Mouse (Mus musculus): Measurements from ENCODE around the gene Ints7.

Gene Ints7

DNA sequence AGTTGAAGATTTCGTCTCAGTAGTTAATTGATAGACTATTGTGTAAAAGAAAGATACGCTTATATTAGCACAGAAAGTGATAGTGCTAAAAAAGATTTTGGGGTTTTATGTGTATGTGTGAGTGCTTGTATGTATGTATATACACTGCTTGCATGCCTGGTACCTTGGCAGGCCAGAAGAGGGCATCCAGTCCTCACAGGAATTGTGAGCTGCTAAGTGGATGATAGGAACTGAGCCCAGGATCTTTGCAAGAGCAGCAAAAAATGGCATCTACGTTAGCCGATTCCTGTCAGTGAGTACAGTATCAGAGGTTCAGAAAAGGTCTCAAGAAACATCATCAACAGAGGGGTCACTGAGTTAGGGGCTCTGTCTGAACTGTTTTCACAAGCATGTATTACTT, 9.0 kb downstream of the Ints7 start:
- no peak for DNase-seq (ENCODE audit: low read depth, low spot score)

DNA sequence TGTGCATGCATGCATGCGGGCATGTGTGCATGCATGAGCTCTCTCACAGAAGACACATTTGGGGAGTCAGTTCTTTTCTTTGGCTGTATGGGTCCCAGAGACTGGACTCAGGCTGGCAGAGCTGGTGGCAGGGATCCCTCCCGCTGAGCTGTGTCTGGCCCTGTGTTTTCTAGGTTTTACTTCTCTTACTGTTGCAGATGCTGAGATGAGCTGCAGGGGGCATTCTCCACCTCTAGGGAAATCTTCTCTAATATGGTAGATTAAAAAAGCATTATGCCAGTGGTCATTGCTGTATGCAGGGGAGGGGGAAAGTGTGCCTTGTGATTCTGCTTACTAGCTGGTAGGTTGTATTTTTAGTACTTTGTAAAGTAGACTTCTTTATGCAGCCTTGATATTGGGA, 10.3 kb downstream of the Ints7 start:
- no peak for DNase-seq (ENCODE audit: low read depth, low spot score)

- DNase-seq (ENCODE audit: low read depth, low spot score): no peak
Measured at GRCm38 (mm10) chr1:191587062-191587461, 11.6 kb downstream of the Ints7 start.

- no peak for DNase-seq (ENCODE audit: low read depth, low spot score)
Measured at GRCm38 (mm10) chr1:191588749-191589148, 13.3 kb downstream of the Ints7 start.

DNA sequence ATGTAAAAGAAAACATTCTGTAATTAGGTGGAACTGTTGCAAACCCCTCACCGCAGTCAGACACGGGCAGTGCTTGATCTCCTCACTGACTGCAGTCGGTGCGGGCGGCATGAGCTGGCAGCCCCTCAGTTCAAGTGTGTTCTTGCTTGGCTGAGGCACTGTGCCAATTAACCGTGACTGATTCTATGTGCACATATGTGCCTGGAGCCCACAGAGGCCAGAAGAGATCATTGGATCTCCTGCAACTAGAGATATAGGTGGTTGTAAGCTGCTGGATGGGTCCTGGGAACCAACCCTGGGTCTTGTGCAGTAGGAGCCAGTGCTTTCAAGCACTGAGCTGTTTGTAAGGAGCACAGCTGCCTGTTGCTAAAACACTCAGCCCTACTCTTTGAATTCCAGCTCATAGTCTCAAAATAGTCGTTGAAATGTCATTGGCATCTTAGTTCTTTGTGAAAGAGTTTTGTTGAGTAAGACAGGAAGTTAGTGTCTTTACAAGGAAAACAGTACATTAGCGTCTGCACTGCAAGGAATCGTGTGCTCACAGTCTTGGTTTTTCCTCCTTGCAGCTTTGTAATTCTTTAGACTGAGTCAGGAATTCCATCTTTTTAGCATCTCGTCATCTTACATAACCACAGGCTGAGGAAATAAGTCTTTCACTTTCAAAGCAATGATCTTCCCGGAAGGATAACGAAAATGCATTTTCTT, 16.7 kb downstream of the Ints7 start:
- no peak for DNase-seq (ENCODE audit: low read depth, low spot score)

DNA sequence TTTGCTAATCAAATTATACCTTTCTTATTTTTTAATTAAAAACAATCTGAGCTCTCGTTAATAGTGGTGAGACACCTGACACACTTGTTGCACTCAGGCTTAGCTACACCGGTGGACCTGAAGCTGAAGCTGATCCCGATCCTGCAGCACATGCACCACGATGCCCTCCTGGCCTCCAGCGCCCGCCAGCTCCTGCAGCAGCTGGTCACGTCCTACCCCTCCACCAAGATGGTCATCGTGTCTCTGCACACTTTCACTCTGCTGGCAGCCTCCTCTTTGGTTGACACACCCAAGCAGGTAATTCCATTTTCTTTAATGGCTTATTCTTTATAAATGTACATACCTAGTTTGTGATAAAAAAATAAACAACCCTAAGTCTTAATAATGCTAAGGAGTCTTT, 20.6 kb downstream of the Ints7 start:
- DNase-seq (ENCODE audit: low read depth, low spot score): no peak

GRCm38 (mm10) chr1:191599210-191599609, 23.8 kb downstream of the Ints7 start:
- no peak for DNase-seq (ENCODE audit: low read depth, low spot score)

DNA sequence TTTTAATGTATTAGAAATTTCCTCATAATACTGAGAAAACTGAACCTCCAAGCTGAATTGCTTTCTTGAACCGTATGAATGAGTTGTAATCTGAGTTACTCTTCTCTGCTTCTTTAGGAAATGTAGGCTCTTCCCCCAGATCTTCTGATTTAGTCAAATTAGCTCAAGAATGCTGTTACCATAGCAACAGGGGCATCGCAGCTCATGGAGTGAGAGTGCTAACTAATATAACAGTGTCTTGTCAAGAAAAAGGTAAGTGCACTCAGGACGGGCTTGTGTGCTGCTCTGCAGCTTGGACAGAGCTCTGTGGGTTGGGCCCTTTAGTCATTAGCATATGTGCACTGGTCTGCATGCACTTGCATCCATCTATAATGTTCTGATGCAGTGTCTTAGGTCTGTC, 29.3 kb downstream of the Ints7 start:
- no peak for DNase-seq (ENCODE audit: low read depth, low spot score)

GRCm38 (mm10) chr1:191609051-191609450, 33.6 kb downstream of the Ints7 start:
- DNase-seq (ENCODE audit: low read depth, low spot score): no peak

- DNase-seq (ENCODE audit: low read depth, low spot score): no peak
Measured at GRCm38 (mm10) chr1:191609578-191609977, 34.1 kb downstream of the Ints7 start.

GRCm38 (mm10) chr1:191610357-191610756, 34.9 kb downstream of the Ints7 start:
- DNase-seq (ENCODE audit: low read depth, low spot score): no peak

DNA sequence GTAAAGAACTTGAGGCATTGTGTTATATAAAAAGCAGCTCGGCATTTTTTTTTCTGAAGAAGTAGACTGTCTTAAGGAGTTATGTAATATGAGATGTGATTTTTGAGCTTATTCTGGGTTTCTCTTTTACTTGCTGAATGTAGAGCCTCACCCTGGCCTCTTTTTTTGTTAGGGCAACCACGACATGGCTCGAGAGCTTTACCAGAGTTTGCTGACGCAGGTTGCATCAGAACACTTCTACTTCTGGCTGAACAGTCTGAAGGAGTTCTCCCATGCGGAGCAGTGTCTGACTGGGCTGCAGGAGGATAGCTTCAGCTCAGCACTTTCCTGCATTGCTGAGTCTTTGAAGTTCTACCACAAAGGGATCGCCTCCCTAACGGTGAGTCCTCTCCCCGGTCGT, 36.2 kb downstream of the Ints7 start:
- no peak for DNase-seq (ENCODE audit: low read depth, low spot score)

DNA sequence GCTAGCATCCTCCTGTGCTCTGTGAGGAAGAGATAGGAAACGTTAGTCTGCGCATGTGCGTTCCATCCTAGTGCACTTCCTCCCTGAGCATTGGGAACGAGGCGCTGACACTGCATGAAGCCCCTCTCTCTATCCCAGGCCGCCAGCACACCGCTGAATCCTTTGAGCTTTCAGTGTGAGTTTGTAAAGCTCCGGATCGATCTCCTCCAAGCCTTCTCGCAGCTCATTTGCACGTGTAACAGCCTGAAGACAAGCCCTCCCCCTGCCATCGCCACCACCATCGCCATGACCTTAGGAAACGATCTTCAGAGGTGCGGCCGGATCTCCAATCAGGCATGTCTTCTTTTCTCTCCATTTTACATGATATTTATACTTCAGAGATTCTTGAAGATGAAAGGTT, 37.4 kb downstream of the Ints7 start:
- DNase-seq (ENCODE audit: low read depth, low spot score): no peak

DNA sequence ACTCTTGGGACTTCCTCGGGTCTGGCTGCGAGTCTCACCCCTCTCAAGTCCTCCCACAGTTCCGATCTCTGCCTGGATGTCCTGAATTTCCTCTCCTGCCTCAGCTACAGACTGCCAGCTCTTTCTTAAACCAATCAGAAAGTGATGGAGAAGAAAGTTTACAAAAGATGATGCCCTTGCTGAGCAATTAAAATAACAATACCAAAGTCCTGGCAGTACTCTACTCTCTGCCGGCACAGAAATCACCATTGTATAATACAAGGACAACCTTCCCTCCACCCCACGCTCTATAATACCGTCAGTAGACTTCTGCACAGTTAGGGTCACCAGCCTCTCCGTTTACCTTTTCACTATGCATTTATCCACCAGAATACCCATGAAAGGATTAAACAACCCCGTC, 40.8 kb downstream of the Ints7 start:
- DNase-seq (ENCODE audit: low read depth, low spot score): no peak

DNA sequence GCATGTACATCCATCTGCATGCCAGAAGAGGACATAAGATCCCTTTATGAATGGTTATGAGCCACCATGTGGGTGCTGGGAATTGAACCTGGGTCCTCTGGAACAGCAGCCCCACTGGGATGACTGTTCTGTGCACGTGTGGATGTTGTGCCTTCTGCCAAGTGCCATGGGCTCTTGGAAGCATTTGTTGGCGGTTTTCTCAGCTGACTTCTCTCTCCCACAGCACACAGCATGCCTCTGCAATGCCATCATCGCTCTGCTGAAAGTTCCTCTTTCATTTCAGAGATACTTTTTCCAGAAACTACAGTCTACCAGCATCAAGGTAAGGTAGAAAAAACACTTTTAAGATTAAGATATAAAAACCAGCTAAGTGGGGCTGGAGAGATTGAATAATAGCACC, 42.2 kb downstream of the Ints7 start:
- DNase-seq (ENCODE audit: low read depth, low spot score): no peak

- no peak for DNase-seq (ENCODE audit: low read depth, low spot score)
Measured at GRCm38 (mm10) chr1:191618067-191618766, 42.8 kb downstream of the Ints7 start.

DNA sequence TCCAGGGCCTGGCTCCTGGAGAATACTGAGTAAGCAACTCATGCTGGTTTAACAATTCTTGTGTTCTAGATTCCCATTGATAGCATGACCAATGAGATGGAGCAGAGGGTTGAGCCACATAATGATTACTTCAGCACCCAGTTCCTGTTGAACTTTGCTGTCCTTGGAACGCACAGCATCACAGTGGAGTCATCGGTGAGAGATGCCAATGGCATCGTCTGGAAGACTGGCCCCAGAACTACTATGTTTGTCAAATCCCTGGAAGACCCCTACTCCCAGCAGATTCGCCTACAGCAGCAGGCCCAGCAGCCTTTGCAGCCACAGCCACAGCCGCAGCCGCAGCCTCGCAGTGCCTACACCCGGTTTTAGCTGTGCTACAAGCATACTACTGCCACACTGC, 45.7 kb downstream of the Ints7 start:
- no peak for DNase-seq (ENCODE audit: low read depth, low spot score)

DNA sequence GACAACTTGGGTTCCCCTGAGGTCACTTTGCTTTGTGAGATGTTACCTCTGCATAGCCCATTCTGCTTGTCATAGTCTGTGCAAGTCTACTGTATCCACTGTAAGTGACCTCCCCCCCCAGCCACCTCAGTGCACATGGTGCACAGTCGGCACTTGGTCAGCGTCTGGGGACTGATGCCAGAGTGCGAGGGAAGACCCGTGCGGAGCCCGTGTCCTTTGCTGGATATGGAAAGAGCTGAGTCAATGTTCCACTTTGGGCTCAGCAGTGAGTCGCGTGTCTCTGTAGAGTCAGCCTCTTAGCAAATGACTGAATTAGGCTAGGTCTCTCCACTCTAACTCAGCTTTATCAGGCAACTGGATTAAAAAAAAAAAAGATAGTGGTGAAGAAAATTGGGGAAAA, 47.4 kb downstream of the Ints7 start:
- DNase-seq (ENCODE audit: low read depth, low spot score): no peak

DNA sequence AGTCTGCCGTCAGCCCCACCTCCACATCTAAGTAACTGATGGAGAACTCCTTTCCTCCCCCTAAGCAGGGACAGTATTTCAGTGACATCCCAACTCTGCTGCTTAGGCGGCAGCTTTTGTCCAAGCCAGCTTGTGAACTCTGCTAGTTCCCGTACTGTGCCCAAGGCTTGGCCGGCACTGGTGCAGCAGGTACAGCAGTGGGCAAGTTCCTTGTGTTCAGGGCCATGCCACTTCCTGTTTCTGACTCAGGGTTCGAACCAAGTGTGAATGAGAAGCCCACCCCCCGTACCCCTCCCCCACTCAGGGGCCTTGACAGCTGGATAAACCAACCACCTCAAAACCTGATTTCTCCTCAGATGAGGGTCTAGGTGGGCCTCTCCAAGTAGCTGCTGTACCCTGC, 49.1 kb downstream of the Ints7 start:
- no peak for DNase-seq (ENCODE audit: low read depth, low spot score)

DNA sequence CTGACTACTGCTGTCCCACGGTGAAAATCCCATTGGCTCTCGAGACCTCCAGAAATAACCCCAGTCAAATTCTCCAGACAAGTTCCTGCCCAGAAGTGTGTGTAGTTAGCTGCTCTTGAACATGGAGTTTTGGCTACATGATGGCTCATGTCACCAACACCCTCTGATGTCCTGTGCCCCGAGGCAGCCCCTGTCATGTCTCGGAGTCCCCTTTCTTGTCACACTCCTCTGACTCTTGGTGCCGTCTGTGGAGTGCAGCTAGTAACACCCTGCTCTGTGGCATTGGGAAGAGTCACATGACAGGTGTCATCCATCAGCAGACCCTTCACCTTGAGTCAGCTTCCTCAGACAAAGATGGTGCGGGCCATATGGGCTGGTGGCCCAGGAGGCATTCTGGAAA, 49.6 kb downstream of the Ints7 start:
- no peak for DNase-seq (ENCODE audit: low read depth, low spot score)

DNA sequence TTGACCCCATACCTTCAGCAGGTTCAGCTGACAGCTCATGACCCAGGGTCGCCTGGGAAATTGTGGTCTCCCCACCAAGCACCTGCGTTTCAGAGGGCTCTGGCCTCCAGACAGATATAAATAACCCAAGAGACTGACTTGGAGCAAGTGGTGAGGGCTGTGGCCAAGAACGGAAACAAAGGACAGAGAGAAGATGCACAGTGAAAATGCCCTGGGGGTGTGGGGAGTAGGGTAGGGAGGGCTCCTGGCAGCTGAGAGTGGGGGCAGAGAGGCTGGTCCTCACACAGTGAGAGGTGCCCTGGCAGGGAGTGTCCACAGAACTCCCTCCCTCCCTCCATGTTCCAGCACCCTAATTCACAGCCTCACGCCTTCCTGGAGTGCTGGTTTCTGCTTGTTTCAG, 50.2 kb downstream of the Ints7 start:
- DNase-seq (ENCODE audit: low read depth, low spot score): no peak

DNA sequence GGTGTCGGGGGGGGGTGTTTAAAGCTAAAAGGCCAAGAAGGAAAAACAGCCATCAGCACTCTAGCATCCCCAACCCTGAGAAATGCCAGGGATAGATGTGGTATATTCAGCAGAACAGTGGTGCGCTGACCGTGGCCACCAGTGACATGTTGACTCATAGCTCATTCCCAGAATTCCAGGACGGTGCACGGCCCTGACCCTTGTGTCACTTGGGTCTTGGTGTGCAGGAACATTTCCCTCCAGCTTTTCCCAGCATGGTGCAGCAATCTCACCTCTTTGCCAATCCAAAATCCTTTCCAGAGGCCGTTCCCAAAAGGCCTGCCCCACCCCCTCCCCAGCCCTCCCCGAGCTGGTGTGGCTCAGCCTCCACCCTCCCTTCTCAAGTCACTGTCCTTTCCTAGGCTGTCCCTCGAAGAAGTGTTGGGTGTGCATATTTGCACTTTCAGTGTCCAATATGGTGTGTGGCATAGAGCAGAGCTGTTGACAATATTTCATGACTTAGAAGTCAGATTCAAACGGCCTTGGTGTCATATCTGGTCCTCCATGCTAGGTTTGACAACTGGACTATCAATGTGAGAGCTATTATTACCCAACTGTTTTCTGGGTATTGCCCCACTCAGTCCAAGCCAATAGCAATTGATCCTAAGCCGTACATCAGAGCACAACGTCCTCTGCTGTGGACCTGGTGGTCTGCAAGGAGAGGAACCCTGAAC, 53.2 kb downstream of the Ints7 start:
- DNase-seq (ENCODE audit: low read depth, low spot score): no peak

- no peak for DNase-seq (ENCODE audit: low read depth, low spot score)
Measured at GRCm38 (mm10) chr1:191629170-191629636, 53.8 kb downstream of the Ints7 start.
